Mouse (Mus musculus) hindbrain, postnatal 0 days (tissue): ENCODE measurements around the gene Pde4dip. TPM values are rescaled to one million over a fixed set of nuclear protein-coding genes. Genes with fewer than 3 reads are reported as not detected.

Experiments used
- ATAC-seq: fragments of 200-750 bp; cut with Nextera tagmentation; 2 replicates; pipeline ENCODE4 v1.8.0; 2017; ENCODE audit warnings: mild to moderate bottlenecking, moderate TSS enrichment, moderate library complexity
- DNase-seq: peaks from one replicate; pipeline ENCODE4 v3.0.0-alpha.2; 2015; ENCODE audit warnings: low spot score
- H3K27ac ChIP-seq: fragments of 300-500 bp; sonication (generic); 2 replicates; pipeline ENCODE4 v1.5.1; 2014; ENCODE audit warnings: mild to moderate bottlenecking
- H3K27me3 ChIP-seq: fragments of 300-500 bp; sonication (generic); 2 replicates; pipeline ENCODE4 v1.6.1; 2014; ENCODE audit warnings: low read length, mixed read lengths; ENCODE audit not compliant: insufficient read depth
- H3K36me3 ChIP-seq: fragments of 300-500 bp; sonication (generic); 2 replicates; pipeline ENCODE4 v1.6.1; 2014; ENCODE audit warnings: low read length, mixed read lengths; ENCODE audit not compliant: insufficient read depth
- H3K4me1 ChIP-seq: fragments of 300-500 bp; sonication (generic); 2 replicates; pipeline ENCODE4 v1.6.1; 2014; ENCODE audit warnings: antibody characterized with exemption, low read length, mixed read lengths; ENCODE audit not compliant: insufficient read depth
- H3K4me2 ChIP-seq: fragments of 300-500 bp; sonication (generic); 2 replicates; pipeline ENCODE4 v1.6.1; 2014; ENCODE audit warnings: low read depth, mild to moderate bottlenecking, low read length, moderate library complexity, mixed read lengths
- H3K4me3 ChIP-seq: fragments of 300-500 bp; sonication (generic); 2 replicates; pipeline ENCODE4 v1.5.1; 2014; ENCODE audit warnings: low read length
- H3K9ac ChIP-seq: fragments of 300-500 bp; sonication (generic); replicated peaks from 2 replicates; pipeline ENCODE4 v1.6.1; 2014; ENCODE audit warnings: mild to moderate bottlenecking, low read length, moderate library complexity, mixed read lengths
- H3K9me3 ChIP-seq: fragments of 300-500 bp; sonication (generic); 2 replicates; pipeline ENCODE4 v1.6.1; 2016; ENCODE audit warnings: low read length, mixed read lengths
- CTCF ChIP-seq: IDR thresholded peaks from 2 replicates; pipeline ENCODE4 v1.5.1; 2016; ENCODE audit warnings: antibody characterized with exemption, control low read depth, low read depth
- WGBS: fragments of 180-500 bp; shearing (Covaris S2); extraction: QIAGEN DNeasy Blood & Tissue Kit; methylation state at CpG from one replicate; pipeline ENCODE4 v1.1.7; 2014; 5-methylcytosine and 5-hydroxymethylcytosine counted together
- polyA plus RNA-seq: library from polyadenylated mRNA; unstranded; fragments of >200 nt; fragmentation: Nextera tagmentation; extraction: Ambion mirVana; gene quantifications from 2 replicates; pipeline ENCODE4 v1.2.1, GENCODE M21; 2015
- total RNA-seq: library from RNA; depleted of rRNA; stranded (reverse); fragments of >200 nt; gene quantifications from 2 replicates; pipeline ENCODE4 v1.2.3, GENCODE M21; 2014

Gene Pde4dip
- total and polyA plus RNA-seq, 2 experiments from 2014 or later, result 48.1 to 79.6 TPM

DNA sequence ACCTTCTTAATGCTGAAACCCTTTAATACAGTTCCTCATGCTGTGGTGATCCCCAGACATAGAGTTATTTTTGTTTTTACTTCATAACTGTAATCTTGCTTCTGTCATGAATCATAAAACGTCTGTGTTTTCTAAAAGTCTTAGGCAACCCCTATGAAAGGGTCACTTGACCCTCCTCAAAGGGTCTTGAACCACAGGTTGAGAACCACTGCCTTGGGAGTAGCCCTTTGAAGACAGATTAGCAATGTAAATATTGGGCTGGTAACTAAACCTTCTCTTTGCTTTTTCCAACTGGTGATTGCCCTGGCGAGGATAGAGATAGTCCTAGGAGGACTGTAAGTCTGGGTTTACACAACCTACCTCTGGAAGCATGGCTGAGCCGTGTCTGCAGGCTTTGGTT lies 187.3 kb downstream of the Pde4dip start:
- H3K4me2 ChIP-seq, result no peak overlapping the region
- H3K27ac ChIP-seq, result no peak overlapping the region
- 70% methylated on average over 3 of the region's 3 CpGs for WGBS
- no peaks in the 10 kb centered on the region for H3K9me3 ChIP-seq
- ATAC-seq, result no peak
- H3K27me3 ChIP-seq, result no peaks in the 10 kb centered on the region
- no peaks in the 10 kb centered on the region for H3K4me1 ChIP-seq
- no peak for DNase-seq
- H3K9ac ChIP-seq, result no peak overlapping the region
- no peak for TF ChIP-seq CTCF
- H3K36me3 ChIP-seq, result peaks cover 38% of the 10 kb centered on the region
- H3K4me3 ChIP-seq, result no peak overlapping the region

DNA sequence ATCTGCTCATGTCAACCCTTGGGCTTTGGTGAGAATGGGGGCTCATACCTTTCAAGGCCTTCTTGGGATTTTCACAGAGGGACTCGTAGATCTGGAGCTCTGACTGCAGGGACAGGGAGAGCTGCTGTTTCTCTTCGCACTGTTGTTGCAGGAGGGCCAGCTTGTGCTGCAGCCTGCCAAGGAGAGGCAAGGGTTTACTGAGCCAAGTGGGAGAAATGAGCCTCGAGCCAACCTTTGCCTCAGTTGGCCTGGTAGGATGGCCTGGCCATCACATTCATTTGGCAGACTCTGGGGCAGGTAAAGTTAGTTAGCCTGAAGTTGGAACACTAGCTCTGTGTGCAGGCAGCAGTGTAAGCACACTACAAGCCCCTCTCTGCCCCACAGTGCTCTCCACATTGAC lies 189.4 kb downstream of the Pde4dip start:
- no peaks in the 10 kb centered on the region for H3K4me1 ChIP-seq
- TF ChIP-seq CTCF, result no peak
- no peak overlapping the region for H3K4me2 ChIP-seq
- 74% methylated on average over 3 of the region's 3 CpGs for WGBS
- H3K9ac ChIP-seq, result no peak overlapping the region
- H3K27ac ChIP-seq, result no peak overlapping the region
- no peak overlapping the region for H3K4me3 ChIP-seq
- H3K36me3 ChIP-seq, result peaks cover 36% of the 10 kb centered on the region
- ATAC-seq, result no peak
- no peaks in the 10 kb centered on the region for H3K27me3 ChIP-seq
- DNase-seq, result no peak
- H3K9me3 ChIP-seq, result no peaks in the 10 kb centered on the region

- no peak overlapping the region for H3K4me2 ChIP-seq
- no peak overlapping the region for H3K4me3 ChIP-seq
- 84% methylated on average over 9 of the region's 9 CpGs for WGBS
- no peak overlapping the region for H3K27ac ChIP-seq
- H3K27me3 ChIP-seq, result no peaks in the 10 kb centered on the region
- H3K9ac ChIP-seq, result no peak overlapping the region
- no peak for DNase-seq
- H3K9me3 ChIP-seq, result no peaks in the 10 kb centered on the region
- ATAC-seq, result no peak
- H3K4me1 ChIP-seq, result no peaks in the 10 kb centered on the region
- H3K36me3 ChIP-seq, result peaks cover 42% of the 10 kb centered on the region
- TF ChIP-seq CTCF, result no peak
Measured at GRCm38 (mm10) chr3:97697291-97697690, 191.2 kb downstream of the Pde4dip start.

GRCm38 (mm10) chr3:97696866-97697265 lies 191.6 kb downstream of the Pde4dip start:
- no peaks in the 10 kb centered on the region for H3K27me3 ChIP-seq
- WGBS, result 82% methylated on average over 9 of the region's 9 CpGs
- H3K4me1 ChIP-seq, result no peaks in the 10 kb centered on the region
- no peak for DNase-seq
- no peak overlapping the region for H3K4me3 ChIP-seq
- no peak overlapping the region for H3K4me2 ChIP-seq
- TF ChIP-seq CTCF, result no peak
- H3K9ac ChIP-seq, result no peak overlapping the region
- no peak for ATAC-seq
- H3K36me3 ChIP-seq, result peaks cover 38% of the 10 kb centered on the region
- H3K9me3 ChIP-seq, result no peaks in the 10 kb centered on the region
- no peak overlapping the region for H3K27ac ChIP-seq

DNA sequence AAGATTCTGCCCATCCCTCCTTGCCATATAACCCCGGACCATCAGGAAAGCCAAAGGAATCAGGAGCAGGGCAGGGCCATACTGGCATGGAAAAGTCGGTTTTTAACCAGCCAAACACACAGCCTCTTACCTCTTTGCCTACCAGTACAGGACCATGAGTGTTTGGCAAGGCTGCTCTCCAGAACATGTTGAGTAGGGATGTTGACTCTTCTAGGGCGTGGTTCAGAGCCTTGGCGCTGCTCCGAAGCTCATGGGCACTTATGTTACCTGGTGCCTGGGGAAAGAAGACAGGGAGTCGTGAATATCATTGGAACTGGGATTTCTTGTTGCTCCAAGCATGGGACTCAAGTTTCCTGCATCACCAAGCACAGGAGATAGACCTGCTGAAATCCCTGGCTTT lies 194.7 kb downstream of the Pde4dip start:
- Histone ChIP-seq H3K27me3 (no peaks in the 10 kb centered on the region), H3K4me3 (no peak overlapping the region), H3K4me1 (no peaks in the 10 kb centered on the region), H3K9ac (no peak overlapping the region), H3K36me3 (peaks cover 38% of the 10 kb centered on the region), H3K4me2 (no peak overlapping the region), H3K27ac (no peak overlapping the region), H3K9me3 (no peaks in the 10 kb centered on the region)
- no peak for DNase-seq
- TF ChIP-seq CTCF, result no peak
- 86% methylated on average over 6 of the region's 6 CpGs for WGBS
- ATAC-seq, result no peak

- Histone ChIP-seq H3K9ac (no peak overlapping the region), H3K27ac (no peak overlapping the region), H3K36me3 (peaks cover 38% of the 10 kb centered on the region), H3K4me2 (no peak overlapping the region), H3K4me1 (no peaks in the 10 kb centered on the region), H3K4me3 (no peak overlapping the region), H3K9me3 (no peaks in the 10 kb centered on the region), H3K27me3 (no peaks in the 10 kb centered on the region)
- DNase-seq, result peak; percentile 15
- peak; percentile 25; the same call in 1 of the 2 replicates for ATAC-seq
- no peak for TF ChIP-seq CTCF
- WGBS, result 52% methylated on average over 12 of the region's 12 CpGs
Measured at GRCm38 (mm10) chr3:97691443-97692017, 197.0 kb downstream of the Pde4dip start.

GRCm38 (mm10) chr3:97690590-97690989 lies 197.9 kb downstream of the Pde4dip start:
- TF ChIP-seq CTCF, result no peak
- 69% methylated on average over 7 of the region's 7 CpGs for WGBS
- Histone ChIP-seq H3K4me1 (no peaks in the 10 kb centered on the region), H3K9ac (no peak overlapping the region), H3K4me3 (no peak overlapping the region), H3K27me3 (no peaks in the 10 kb centered on the region), H3K36me3 (peaks cover 38% of the 10 kb centered on the region), H3K4me2 (no peak overlapping the region), H3K9me3 (no peaks in the 10 kb centered on the region), H3K27ac (no peak overlapping the region)
- DNase-seq (no peak), ATAC-seq (peak; percentile 21; the same call in 1 of the 2 replicates)
